Mouse (Mus musculus): ENCODE data around the gene Lgmn.

- TF ChIP-seq ZMIZ1 (IDR thresholded peaks at IDR 0.05; ENCODE audit: low read depth, low read length): no peak
- no peak for TF ChIP-seq EP300 (IDR thresholded peaks at IDR 0.05; ENCODE audit: low read length)
- no peak for TF ChIP-seq CTCF (conservative IDR thresholded peaks at IDR 0.05 in 1 of 2, IDR thresholded peaks at IDR 0.05 in 1 of 2; ENCODE audit: low read depth in 2 of 2, low read length in 2 of 2)
- no peak for TF ChIP-seq POLR2A (IDR thresholded peaks at IDR 0.05; ENCODE audit: low read depth, low read length)
- TF ChIP-seq MXI1 (IDR thresholded peaks at IDR 0.05; ENCODE audit: low read depth, low read length): no peak
- no peak for TF ChIP-seq BHLHE40 (IDR thresholded peaks at IDR 0.05; ENCODE audit: low read depth, low read length)
- no peak for TF ChIP-seq NRF1 (IDR thresholded peaks at IDR 0.05; ENCODE audit: low read depth, low read length)
- no peak for TF ChIP-seq NELFE (IDR thresholded peaks at IDR 0.05; ENCODE audit: low read depth, low read length)
- TF ChIP-seq CHD1 (IDR thresholded peaks at IDR 0.05; ENCODE audit: low read depth, low read length): no peak
- TF ChIP-seq ZNF384 (IDR thresholded peaks at IDR 0.05; ENCODE audit: low read depth, low read length): no peak
- no peak for TF ChIP-seq JUN (IDR thresholded peaks at IDR 0.05; ENCODE audit: insufficient read depth, low read depth, low read length)
These were observed 44.1 kb downstream of the Lgmn start for GRCm38 (mm10) chr12:102395537-102395936.

Measured in CH12.LX (cell line).